Mouse (Mus musculus) cerebellum, adult 2 months (tissue): ENCODE measurements at regions not wholly inside any gene's neighbourhood (a gene's known extent, or its start where the extent isn't known, plus 50 kb on each side); places are given as distances from the start of the nearest gene placed in this dataset.

Experiments
- CTCF ChIP-seq: fragments of 200-500 bp; IDR thresholded peaks from 2 replicates; pipeline ENCODE4 v1.5.1; 2011; ENCODE audit warnings: low read depth, mild to moderate bottlenecking, control low read depth, low read length, moderate library complexity, borderline replicate concordance; ENCODE audit not compliant: insufficient read depth
- POLR2A ChIP-seq: fragments of 200-500 bp; IDR thresholded peaks from 2 replicates; pipeline ENCODE4 v1.6.1; 2011; ENCODE audit warnings: low read length, control low read depth, borderline replicate concordance; ENCODE audit not compliant: insufficient read depth

GRCm38 (mm10) chr2:50365221-50365620 lies 68.6 kb upstream of the Mmadhc start:
- TF ChIP-seq POLR2A = no peak
- TF ChIP-seq CTCF = no peak
